ENCODE assay signal across 9 mouse cellular contexts in the genomic region with DNA sequence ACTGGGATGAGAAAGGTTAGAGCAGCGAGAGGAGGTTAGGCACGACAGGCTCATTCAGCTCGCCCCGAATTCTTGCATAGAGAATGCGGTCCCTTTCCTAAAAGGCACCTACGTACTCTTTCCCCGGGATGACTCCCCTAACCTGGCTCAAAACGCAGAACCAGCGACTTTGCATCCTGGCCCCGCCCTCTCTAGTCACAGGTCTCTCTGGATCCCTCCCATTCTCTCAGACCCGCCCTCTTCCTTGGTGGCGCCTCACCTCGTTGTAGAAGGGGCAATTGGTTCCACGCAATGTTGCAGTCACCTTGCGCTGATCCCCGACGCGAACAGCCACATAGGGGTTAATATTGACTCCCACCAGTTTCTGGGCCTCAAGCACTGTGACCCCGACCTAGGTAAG. TPM values are rescaled to one million over a fixed set of nuclear protein-coding genes. Genes with fewer than 3 reads are reported as not detected.
A peak's percentile ranks its signal among the peaks of the same experiment; 100 is the strongest.
DNase-seq lines count a peak whose midpoint lies in the region; ATAC-seq lines count a peak whose summit lies in the region.
"Had no signal": no experiment of that assay in that cellular context is flagged by ENCODE, and none has a peak within 500 bp of the region (broad histone marks: within the 10 kb centered on the region; RNA-seq: fewer than 3 reads in every experiment).

No protein-coding gene starts in this region.

- no peak overlapping the region for H3K27ac ChIP-seq in midbrain, embryonic 15.5 days
- H3K27ac ChIP-seq in midbrain, embryonic 10.5 days (replicated peaks): no peak overlapping the region
- H3K27ac ChIP-seq in embryonic facial prominence, embryonic 15.5 days (replicated peaks): no peak overlapping the region
- no peak overlapping the region for H3K27ac ChIP-seq in limb, embryonic 15.5 days

- no peaks in the 10 kb centered on the region; the same call in 1 of the 2 replicates for H3K4me1 ChIP-seq in midbrain, embryonic 15.5 days
- no peaks in the 10 kb centered on the region for H3K4me1 ChIP-seq in midbrain, embryonic 10.5 days
- H3K4me1 ChIP-seq in embryonic facial prominence, embryonic 15.5 days: no peaks in the 10 kb centered on the region
- H3K4me1 ChIP-seq in limb, embryonic 15.5 days: peaks cover 4% of the 10 kb centered on the region; the same call in 1 of the 2 replicates

- no peak for ATAC-seq in midbrain, embryonic 15.5 days (replicated peaks)
- ATAC-seq in embryonic facial prominence, embryonic 15.5 days (ENCODE audit: insufficient number of reproducible peaks, low FRiP score, low TSS enrichment, low read depth): no peak
- ATAC-seq in limb, embryonic 15.5 days (ENCODE audit: insufficient number of reproducible peaks, low FRiP score, low TSS enrichment, low read depth): no peak
- ATAC-seq: inflammation-experienced regulatory T-cells, adult 6 months had no signal

- no peak overlapping the region for H3K9ac ChIP-seq in midbrain, embryonic 15.5 days
- H3K9ac ChIP-seq in embryonic facial prominence, embryonic 15.5 days: no peak overlapping the region
- no peak overlapping the region for H3K9ac ChIP-seq in limb, embryonic 15.5 days

- H3K36me3 ChIP-seq in midbrain, embryonic 15.5 days (replicated peaks): no peaks in the 10 kb centered on the region
- H3K36me3 ChIP-seq in midbrain, embryonic 10.5 days: no peaks in the 10 kb centered on the region
- H3K36me3 ChIP-seq in embryonic facial prominence, embryonic 15.5 days: no peaks in the 10 kb centered on the region
- H3K36me3 ChIP-seq in limb, embryonic 15.5 days: no peaks in the 10 kb centered on the region

- H3K4me3 ChIP-seq in midbrain, embryonic 15.5 days: no peak overlapping the region
- H3K4me3 ChIP-seq in midbrain, embryonic 10.5 days: no peak overlapping the region
- peak overlapping the region; percentile 16 for H3K4me3 ChIP-seq in embryonic facial prominence, embryonic 15.5 days (replicated peaks)
- 0 out of 2 replicates have a peak overlapping the region, but pooled peaks have one; percentile 8 for H3K4me3 ChIP-seq in limb, embryonic 15.5 days

- no peaks in the 10 kb centered on the region for H3K9me3 ChIP-seq in midbrain, embryonic 15.5 days
- H3K9me3 ChIP-seq in midbrain, embryonic 10.5 days (replicated peaks): no peaks in the 10 kb centered on the region
- no peaks in the 10 kb centered on the region for H3K9me3 ChIP-seq in embryonic facial prominence, embryonic 15.5 days (replicated peaks)
- no peaks in the 10 kb centered on the region for H3K9me3 ChIP-seq in limb, embryonic 15.5 days

- no peaks in the 10 kb centered on the region; the same call in 1 of the 2 replicates for H3K27me3 ChIP-seq in midbrain, embryonic 15.5 days (replicated peaks)
- peaks cover 27% of the 10 kb centered on the region for H3K27me3 ChIP-seq in midbrain, embryonic 10.5 days (ENCODE audit: low read depth, poor library complexity, severe bottlenecking)
- H3K27me3 ChIP-seq in embryonic facial prominence, embryonic 15.5 days: 0 out of 2 replicates have a peak, but pooled peaks cover 4% of the 10 kb centered on the region
- H3K27me3 ChIP-seq in limb, embryonic 15.5 days: peaks cover 13% of the 10 kb centered on the region

- 6% methylated on average over 19 of the region's 19 CpGs for WGBS in midbrain, embryonic 15.5 days
- WGBS in midbrain, embryonic 10.5 days: 6% methylated on average over 19 of the region's 19 CpGs
- 8% methylated on average over 19 of the region's 19 CpGs for WGBS in embryonic facial prominence, embryonic 15.5 days
- WGBS in limb, embryonic 15.5 days: 7% methylated on average over 19 of the region's 19 CpGs

- DNase-seq in midbrain, embryonic 10.5 days (ENCODE audit: low spot score): no peak
- peak; percentile 59 for DNase-seq in thymus, postnatal 14 days
- no peak for DNase-seq in right cerebral cortex, postnatal 14 days
- DNase-seq in left cerebral cortex, adult 11 months (ENCODE audit: low spot score): no peak
- DNase-seq in adrenal gland, postnatal 14 days: no peak

- H3K4me2 ChIP-seq in midbrain, embryonic 15.5 days: 0 out of 2 replicates have a peak overlapping the region, but pooled peaks have one; percentile 5
- peak overlapping the region; percentile 36 for H3K4me2 ChIP-seq in embryonic facial prominence, embryonic 15.5 days (replicated peaks)
- peak overlapping the region; percentile 33 for H3K4me2 ChIP-seq in limb, embryonic 15.5 days

RNA-seq across cellular contexts. Expression of gene Fer1l4, which starts 4.8 kb away (rescaled TPM):
- 0.13 TPM in 1 of 2 replicates, not detected in the other for polyA plus RNA-seq in midbrain, embryonic 15.5 days (2015; fragmentation: Nextera tagmentation; extraction: Ambion mirVana)
- polyA plus RNA-seq in midbrain, embryonic 10.5 days (2016; fragmentation: Nextera tagmentation; extraction: Ambion mirVana): 0.04 and 0.16 TPM in 2 replicates
- polyA plus RNA-seq in embryonic facial prominence, embryonic 15.5 days (2015; fragmentation: Nextera tagmentation; extraction: Ambion mirVana): 0.05 TPM in 1 of 2 replicates, not detected in the other
- polyA plus RNA-seq in limb, embryonic 15.5 days (2015; fragmentation: Nextera tagmentation; extraction: Ambion mirVana): not detected in 2 replicates
- total RNA-seq in adrenal gland, postnatal 14 days (2021): not detected in 2 replicates
- polyA plus RNA-seq: inflammation-experienced regulatory T-cells, adult 6 months had no signal

RNA-seq across cellular contexts. Expression of gene Spag4, which starts 17.0 kb away (rescaled TPM):
- 7.6 and 8.0 TPM in 2 replicates for polyA plus RNA-seq in midbrain, embryonic 15.5 days (2015; fragmentation: Nextera tagmentation; extraction: Ambion mirVana)
- 6.1 and 6.5 TPM in 2 replicates for polyA plus RNA-seq in midbrain, embryonic 10.5 days (2016; fragmentation: Nextera tagmentation; extraction: Ambion mirVana)
- 2.5 TPM in 2 replicates for polyA plus RNA-seq in embryonic facial prominence, embryonic 15.5 days (2015; fragmentation: Nextera tagmentation; extraction: Ambion mirVana)
- polyA plus RNA-seq in limb, embryonic 15.5 days (2015; fragmentation: Nextera tagmentation; extraction: Ambion mirVana): 2.2 and 2.7 TPM in 2 replicates
- total RNA-seq in adrenal gland, postnatal 14 days (2021): 4.2 and 6.0 TPM in 2 replicates

RNA-seq across cellular contexts. Expression of gene Ergic3, which starts 40.1 kb away (rescaled TPM):
- 468 and 485 TPM in 2 replicates for polyA plus RNA-seq in midbrain, embryonic 15.5 days (2015; fragmentation: Nextera tagmentation; extraction: Ambion mirVana)
- polyA plus RNA-seq in midbrain, embryonic 10.5 days (2016; fragmentation: Nextera tagmentation; extraction: Ambion mirVana): 211 and 239 TPM in 2 replicates
- polyA plus RNA-seq in embryonic facial prominence, embryonic 15.5 days (2015; fragmentation: Nextera tagmentation; extraction: Ambion mirVana): 250 and 256 TPM in 2 replicates
- 239 and 246 TPM in 2 replicates for polyA plus RNA-seq in limb, embryonic 15.5 days (2015; fragmentation: Nextera tagmentation; extraction: Ambion mirVana)
- 179 and 180 TPM in 2 replicates for total RNA-seq in adrenal gland, postnatal 14 days (2021)

RNA-seq across cellular contexts. Expression of gene 6430550D23Rik, which starts 40.2 kb away (rescaled TPM):
- 1.4 and 1.9 TPM in 2 replicates for polyA plus RNA-seq in midbrain, embryonic 15.5 days (2015; fragmentation: Nextera tagmentation; extraction: Ambion mirVana)
- 1.2 and 2.3 TPM in 2 replicates for polyA plus RNA-seq in midbrain, embryonic 10.5 days (2016; fragmentation: Nextera tagmentation; extraction: Ambion mirVana)
- polyA plus RNA-seq in embryonic facial prominence, embryonic 15.5 days (2015; fragmentation: Nextera tagmentation; extraction: Ambion mirVana): 1.8 and 2.2 TPM in 2 replicates
- 1.7 and 1.8 TPM in 2 replicates for polyA plus RNA-seq in limb, embryonic 15.5 days (2015; fragmentation: Nextera tagmentation; extraction: Ambion mirVana)
- total RNA-seq in adrenal gland, postnatal 14 days (2021): 2.9 and 4.0 TPM in 2 replicates

Comparison
In these comparisons a context has a peak if more than half of its experiments do, and no peak if none do; other contexts are left out.
1. H3K4me3 ChIP-seq: peak in embryonic facial prominence, embryonic 15.5 days (single experiment) and limb, embryonic 15.5 days (single experiment); none in midbrain, embryonic 15.5 days (single experiment) and midbrain, embryonic 10.5 days (single experiment).
2. Peak in every context shown above with its lines, with median percentiles within 50 percentile points of each other: H3K4me2 ChIP-seq.